Mouse (Mus musculus) limb, embryonic 14.5 days (tissue): ENCODE measurements at regions not wholly inside any gene's neighbourhood (a gene's known extent, or its start where the extent isn't known, plus 50 kb on each side); places are given as distances from the start of the nearest gene placed in this dataset.

ENCODE experiments used
- ATAC-seq: fragments of 200-750 bp; cut with Nextera tagmentation; 2 replicates; pipeline ENCODE4 v1.8.0; 2017; ENCODE audit warnings: low read depth, moderate number of reproducible peaks, moderate TSS enrichment; ENCODE audit not compliant: low FRiP score
- DNase-seq: peaks from one replicate; pipeline ENCODE4 v3.0.0-alpha.2; 2015; ENCODE audit warnings: low spot score
- H3K27ac ChIP-seq: fragments of 300-500 bp; sonication (generic); replicated peaks from 2 replicates; pipeline ENCODE4 v1.5.1; 2014; ENCODE audit warnings: low read depth, mild to moderate bottlenecking, low read length, moderate library complexity, mixed read lengths
- H3K27me3 ChIP-seq: fragments of 300-500 bp; sonication (generic); 2 replicates; pipeline ENCODE4 v1.6.1; 2014; ENCODE audit warnings: low read length, mixed read lengths; ENCODE audit not compliant: control insufficient read depth, insufficient read depth
- H3K36me3 ChIP-seq: fragments of 300-500 bp; sonication (generic); 2 replicates; pipeline ENCODE4 v1.6.1; 2014; ENCODE audit warnings: mild to moderate bottlenecking, low read length, moderate library complexity, mixed read lengths; ENCODE audit not compliant: control insufficient read depth, insufficient read depth
- H3K4me1 ChIP-seq: fragments of 300-500 bp; sonication (generic); 2 replicates; pipeline ENCODE4 v1.6.1; 2014; ENCODE audit warnings: antibody characterized with exemption, low read length, mixed read lengths; ENCODE audit not compliant: control insufficient read depth, insufficient read depth
- H3K4me2 ChIP-seq: fragments of 300-500 bp; sonication (generic); replicated peaks from 2 replicates; pipeline ENCODE4 v1.6.1; 2014; ENCODE audit warnings: low read depth, mild to moderate bottlenecking, low read length, moderate library complexity; ENCODE audit not compliant: severe bottlenecking
- H3K4me3 ChIP-seq: fragments of 300-500 bp; sonication (generic); replicated peaks from 2 replicates; pipeline ENCODE4 v1.5.1; 2014; ENCODE audit warnings: low read length
- H3K9ac ChIP-seq: fragments of 300-500 bp; sonication (generic); 2 replicates; pipeline ENCODE4 v1.6.1; 2014; ENCODE audit warnings: mild to moderate bottlenecking, low read depth, low read length, moderate library complexity; ENCODE audit not compliant: severe bottlenecking
- H3K9me3 ChIP-seq: fragments of 300-500 bp; sonication (generic); 2 replicates; pipeline ENCODE4 v1.6.1; 2016; ENCODE audit warnings: low read length; ENCODE audit not compliant: control insufficient read depth
- POLR2A ChIP-seq: fragments of 200-500 bp; IDR thresholded peaks from 2 replicates; pipeline ENCODE4 v1.8.0; 2012; ENCODE audit warnings: inconsistent platforms, mild to moderate bottlenecking, moderate library complexity, borderline replicate concordance; ENCODE audit not compliant: insufficient read depth, insufficient read length; ENCODE audit errors: extremely low read depth
- WGBS: fragments of 180-500 bp; shearing (Covaris S2); extraction: QIAGEN DNeasy Blood & Tissue Kit; methylation state at CpG from one replicate; pipeline ENCODE4 v1.1.7; 2014; 5-methylcytosine and 5-hydroxymethylcytosine counted together

GRCm38 (mm10) chr9:120754151-120754550, 174.9 kb upstream of the Ctnnb1 start:
- Histone ChIP-seq H3K36me3 (no peaks in the 10 kb centered on the region), H3K9ac (no peak overlapping the region), H3K9me3 (no peaks in the 10 kb centered on the region), H3K4me2 (no peak overlapping the region), H3K4me1 (no peaks in the 10 kb centered on the region), H3K4me3 (no peak overlapping the region), H3K27me3 (no peaks in the 10 kb centered on the region), H3K27ac (no peak overlapping the region)
- ATAC-seq: no peak
- no peak for TF ChIP-seq POLR2A
- DNase-seq: no peak

- Histone ChIP-seq H3K9ac (no peak overlapping the region), H3K27ac (no peak overlapping the region), H3K36me3 (no peaks in the 10 kb centered on the region), H3K27me3 (no peaks in the 10 kb centered on the region), H3K4me1 (no peaks in the 10 kb centered on the region), H3K9me3 (no peaks in the 10 kb centered on the region), H3K4me3 (no peak overlapping the region), H3K4me2 (no peak overlapping the region)
- DNase-seq (no peak), ATAC-seq (no peak)
- TF ChIP-seq POLR2A: no peak
- 89% methylated on average over 7 of the region's 7 CpGs for WGBS
These were observed 173.5 kb upstream of the Ctnnb1 start for GRCm38 (mm10) chr9:120755486-120755885.

- H3K27me3 ChIP-seq: no peaks in the 10 kb centered on the region
- H3K4me3 ChIP-seq: no peak overlapping the region
- 86% methylated on average over 3 of the region's 3 CpGs for WGBS
- TF ChIP-seq POLR2A: no peak
- no peak overlapping the region for H3K27ac ChIP-seq
- H3K36me3 ChIP-seq: no peaks in the 10 kb centered on the region
- H3K4me2 ChIP-seq: no peak overlapping the region
- no peak overlapping the region for H3K9ac ChIP-seq
- ATAC-seq (no peak), DNase-seq (no peak)
- no peaks in the 10 kb centered on the region for H3K9me3 ChIP-seq
- no peaks in the 10 kb centered on the region for H3K4me1 ChIP-seq
These were observed 171.0 kb upstream of the Ctnnb1 start for GRCm38 (mm10) chr9:120758003-120758402.

DNA sequence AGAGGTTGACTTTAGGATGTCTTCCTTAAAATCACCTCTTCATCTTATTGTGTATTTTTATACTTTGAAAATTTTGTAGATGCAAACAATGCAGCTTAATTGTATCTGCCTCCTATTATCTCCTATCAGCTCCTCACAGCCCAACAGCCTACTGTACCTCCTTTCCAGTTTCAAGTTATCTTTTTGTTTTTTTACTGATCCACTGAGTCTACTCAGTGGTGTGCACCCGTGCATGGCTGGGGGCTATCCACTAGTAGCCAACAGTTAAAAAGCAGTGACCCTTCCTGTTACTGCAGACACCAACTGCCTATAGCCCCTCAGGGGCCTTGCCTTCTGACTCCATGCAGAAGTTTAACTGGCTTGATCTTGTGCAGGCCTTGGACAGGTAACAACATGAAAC, 170.4 kb upstream of the Ctnnb1 start:
- no peak for DNase-seq
- no peaks in the 10 kb centered on the region for H3K36me3 ChIP-seq
- H3K4me2 ChIP-seq: no peak overlapping the region
- no peak overlapping the region for H3K9ac ChIP-seq
- no peak overlapping the region for H3K27ac ChIP-seq
- H3K4me3 ChIP-seq: no peak overlapping the region
- ATAC-seq: no peak
- 64% methylated on average over 1 of the region's 1 CpGs for WGBS
- no peak for TF ChIP-seq POLR2A
- H3K27me3 ChIP-seq: no peaks in the 10 kb centered on the region
- H3K9me3 ChIP-seq: no peaks in the 10 kb centered on the region
- H3K4me1 ChIP-seq: no peaks in the 10 kb centered on the region

GRCm38 (mm10) chr9:120759771-120760170, 169.2 kb upstream of the Ctnnb1 start:
- peak; percentile 26; the same call in 1 of the 2 replicates for ATAC-seq
- Histone ChIP-seq H3K4me3 (no peak overlapping the region), H3K4me2 (no peak overlapping the region), H3K36me3 (no peaks in the 10 kb centered on the region), H3K4me1 (no peaks in the 10 kb centered on the region), H3K9me3 (no peaks in the 10 kb centered on the region), H3K27me3 (no peaks in the 10 kb centered on the region), H3K9ac (no peak overlapping the region), H3K27ac (no peak overlapping the region)
- DNase-seq: no peak
- WGBS: 68% methylated on average over 5 of the region's 5 CpGs
- TF ChIP-seq POLR2A: no peak

DNA sequence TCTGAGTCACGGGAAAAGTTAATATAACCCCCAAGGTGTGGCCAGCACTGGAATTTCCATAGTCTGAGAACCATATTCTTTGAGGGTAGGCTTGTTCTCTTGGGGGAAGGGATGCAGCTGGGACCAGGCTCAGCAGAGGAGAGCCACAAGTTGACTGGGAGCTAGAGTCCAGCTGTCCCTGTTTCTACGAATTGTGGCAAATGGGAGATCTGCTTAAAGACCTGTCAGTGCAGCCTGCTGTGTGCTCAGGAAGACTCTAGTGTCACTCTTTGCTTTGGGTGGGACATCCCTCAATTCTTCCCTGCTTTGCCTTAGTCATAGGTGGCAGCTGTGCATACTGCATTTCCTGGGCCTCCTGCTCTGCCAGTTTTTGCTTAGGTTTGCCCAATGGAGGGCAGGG, 165.2 kb upstream of the Ctnnb1 start:
- WGBS: 64% methylated on average over 2 of the region's 2 CpGs
- Histone ChIP-seq H3K4me3 (no peak overlapping the region), H3K27me3 (no peaks in the 10 kb centered on the region), H3K4me1 (peaks cover 2% of the 10 kb centered on the region; the same call in 1 of the 2 replicates), H3K36me3 (no peaks in the 10 kb centered on the region), H3K27ac (no peak overlapping the region), H3K9me3 (no peaks in the 10 kb centered on the region), H3K4me2 (no peak overlapping the region), H3K9ac (no peak overlapping the region)
- DNase-seq (no peak), ATAC-seq (no peak)
- no peak for TF ChIP-seq POLR2A
